Mouse (Mus musculus): ENCODE results near the gene Lhfpl2. TPM values are rescaled to one million over a fixed set of nuclear protein-coding genes. Genes with fewer than 3 reads are reported as not detected.
A peak's percentile ranks its signal among the peaks of the same experiment; 100 is the strongest.

Lhfpl2 gene
- polyA plus RNA-seq, 1 experiment from 2014 or later, result 9.6 TPM

DNA sequence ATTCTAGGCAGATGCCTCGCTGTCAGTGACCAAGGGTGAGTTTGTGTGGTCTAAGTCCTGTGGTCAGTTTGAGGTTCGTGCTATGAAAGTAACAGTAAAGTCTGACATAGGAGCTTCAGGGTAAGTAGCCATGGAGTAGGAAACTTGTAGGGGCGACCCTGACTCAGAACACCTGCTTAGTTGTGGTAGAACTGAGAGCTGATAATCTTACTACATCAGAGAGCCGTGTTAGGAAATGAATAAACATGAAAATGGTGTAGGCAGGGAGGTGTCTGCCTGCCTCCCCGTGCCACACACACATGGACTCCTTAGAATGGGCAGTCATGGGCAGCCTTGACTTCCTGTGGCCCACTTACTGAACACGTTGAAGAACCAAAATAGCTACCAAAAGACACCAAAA lies 96.1 kb downstream of the Lhfpl2 start:
- Histone ChIP-seq H3K4me3 (ENCODE audit: low read depth, low read length) (no peak overlapping the region), H3K9ac (replicated peaks; ENCODE audit: low read depth, low read length) (no peak overlapping the region), H3K4me2 (ENCODE audit: low read depth, low read length) (no peak overlapping the region), H3K27ac (ENCODE audit: low read depth, low read length) (no peak overlapping the region), H3K9me3 (ENCODE audit: control insufficient read depth, low read length) (no peaks in the 10 kb centered on the region), H3K4me1 (ENCODE audit: control insufficient read depth, insufficient read depth, low read length) (no peaks in the 10 kb centered on the region), H3K27me3 (ENCODE audit: control insufficient read depth, insufficient read depth, low read length) (no peaks in the 10 kb centered on the region), H3K36me3 (ENCODE audit: control insufficient read depth, insufficient read depth, low read length) (no peaks in the 10 kb centered on the region)
- WGBS, result 92% methylated on average over 6 of the region's 6 CpGs
- no peak for ATAC-seq (ENCODE audit: low read depth)

GRCm38 (mm10) chr13:94154512-94155296 lies 97.1 kb downstream of the Lhfpl2 start:
- 89% methylated on average over 15 of the region's 15 CpGs for WGBS
- no peak for ATAC-seq (ENCODE audit: low read depth)
- H3K36me3 ChIP-seq (ENCODE audit: control insufficient read depth, insufficient read depth, low read length), result no peaks in the 10 kb centered on the region

GRCm38 (mm10) chr13:94155657-94156429 lies 98.2 kb downstream of the Lhfpl2 start:
- Histone ChIP-seq H3K9me3 (ENCODE audit: control insufficient read depth, low read length) (no peaks in the 10 kb centered on the region), H3K4me2 (ENCODE audit: low read depth, low read length) (no peak overlapping the region), H3K27ac (ENCODE audit: low read depth, low read length) (no peak overlapping the region), H3K9ac (replicated peaks; ENCODE audit: low read depth, low read length) (no peak overlapping the region), H3K27me3 (ENCODE audit: control insufficient read depth, insufficient read depth, low read length) (no peaks in the 10 kb centered on the region), H3K36me3 (ENCODE audit: control insufficient read depth, insufficient read depth, low read length) (no peaks in the 10 kb centered on the region), H3K4me1 (ENCODE audit: control insufficient read depth, insufficient read depth, low read length) (no peaks in the 10 kb centered on the region), H3K4me3 (ENCODE audit: low read depth, low read length) (no peak overlapping the region)
- peak; percentile 77 for ATAC-seq (ENCODE audit: low read depth)
- 53% methylated on average over 9 of the region's 9 CpGs for WGBS

More at GRCm38 (mm10) chr13:94154512-94155296, 97.1 kb downstream of the Lhfpl2 start:
- Histone ChIP-seq H3K9ac (replicated peaks; ENCODE audit: low read depth, low read length) (no peak overlapping the region), H3K27me3 (ENCODE audit: control insufficient read depth, insufficient read depth, low read length) (no peaks in the 10 kb centered on the region), H3K27ac (ENCODE audit: low read depth, low read length) (no peak overlapping the region), H3K4me1 (ENCODE audit: control insufficient read depth, insufficient read depth, low read length) (no peaks in the 10 kb centered on the region), H3K4me2 (ENCODE audit: low read depth, low read length) (no peak overlapping the region), H3K4me3 (ENCODE audit: low read depth, low read length) (no peak overlapping the region), H3K9me3 (ENCODE audit: control insufficient read depth, low read length) (no peaks in the 10 kb centered on the region)

GRCm38 (mm10) chr13:94158864-94159477 lies 101.4 kb downstream of the Lhfpl2 start:
- H3K27me3 ChIP-seq (ENCODE audit: control insufficient read depth, insufficient read depth, low read length), result no peaks in the 10 kb centered on the region
- no peaks in the 10 kb centered on the region for H3K9me3 ChIP-seq (ENCODE audit: control insufficient read depth, low read length)
- no peak overlapping the region for H3K4me3 ChIP-seq (ENCODE audit: low read depth, low read length)
- H3K36me3 ChIP-seq (ENCODE audit: control insufficient read depth, insufficient read depth, low read length), result no peaks in the 10 kb centered on the region
- no peak overlapping the region for H3K4me2 ChIP-seq (ENCODE audit: low read depth, low read length)
- no peak overlapping the region; the same call in 1 of the 2 replicates for H3K9ac ChIP-seq (replicated peaks; ENCODE audit: low read depth, low read length)
- H3K4me1 ChIP-seq (ENCODE audit: control insufficient read depth, insufficient read depth, low read length), result no peaks in the 10 kb centered on the region
- 66% methylated on average over 6 of the region's 6 CpGs for WGBS
- ATAC-seq (ENCODE audit: low read depth), result no peak
- no peak overlapping the region for H3K27ac ChIP-seq (ENCODE audit: low read depth, low read length)

DNA sequence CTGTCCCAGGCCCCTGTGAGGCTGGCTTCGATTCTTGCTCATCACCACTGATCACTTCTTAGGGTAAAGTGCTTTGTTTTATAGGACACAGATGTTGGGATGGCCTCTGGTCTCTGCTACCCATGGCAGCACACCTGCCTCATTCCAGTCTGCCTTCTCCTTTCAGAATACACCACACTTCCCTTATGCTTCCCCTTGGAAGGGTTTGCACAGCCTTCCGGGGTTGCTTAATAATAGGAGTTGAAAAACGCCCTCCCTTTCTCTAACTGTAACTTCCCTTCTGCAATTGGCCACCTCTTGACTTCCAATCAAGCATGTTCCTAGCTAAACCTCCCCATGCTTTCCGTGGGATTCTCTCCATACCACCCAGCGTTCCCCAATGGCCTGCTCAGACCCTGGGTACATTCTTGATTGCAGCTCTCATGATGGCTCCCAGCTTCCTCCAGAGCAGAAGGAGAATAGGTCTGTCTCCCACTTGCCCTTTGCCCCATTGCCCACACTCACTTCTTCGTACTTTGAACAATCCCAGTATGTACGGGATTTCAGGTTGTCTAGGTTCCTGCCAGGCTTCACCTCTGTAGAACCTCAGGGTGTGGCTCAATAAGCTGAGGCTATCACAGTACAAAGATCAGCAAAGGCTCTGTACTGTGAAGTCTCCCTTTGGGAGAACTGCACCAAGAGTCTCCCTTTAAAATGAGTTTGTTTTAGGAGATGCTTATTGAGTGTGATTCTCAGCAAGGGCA lies 102.1 kb downstream of the Lhfpl2 start:
- Histone ChIP-seq H3K36me3 (ENCODE audit: control insufficient read depth, insufficient read depth, low read length) (no peaks in the 10 kb centered on the region), H3K4me1 (ENCODE audit: control insufficient read depth, insufficient read depth, low read length) (no peaks in the 10 kb centered on the region), H3K9ac (replicated peaks; ENCODE audit: low read depth, low read length) (no peak overlapping the region), H3K9me3 (ENCODE audit: control insufficient read depth, low read length) (no peaks in the 10 kb centered on the region), H3K4me2 (ENCODE audit: low read depth, low read length) (no peak overlapping the region), H3K4me3 (ENCODE audit: low read depth, low read length) (no peak overlapping the region), H3K27ac (ENCODE audit: low read depth, low read length) (no peak overlapping the region), H3K27me3 (ENCODE audit: control insufficient read depth, insufficient read depth, low read length) (no peaks in the 10 kb centered on the region)
- 88% methylated on average over 7 of the region's 7 CpGs for WGBS
- ATAC-seq (ENCODE audit: low read depth), result no peak

DNA sequence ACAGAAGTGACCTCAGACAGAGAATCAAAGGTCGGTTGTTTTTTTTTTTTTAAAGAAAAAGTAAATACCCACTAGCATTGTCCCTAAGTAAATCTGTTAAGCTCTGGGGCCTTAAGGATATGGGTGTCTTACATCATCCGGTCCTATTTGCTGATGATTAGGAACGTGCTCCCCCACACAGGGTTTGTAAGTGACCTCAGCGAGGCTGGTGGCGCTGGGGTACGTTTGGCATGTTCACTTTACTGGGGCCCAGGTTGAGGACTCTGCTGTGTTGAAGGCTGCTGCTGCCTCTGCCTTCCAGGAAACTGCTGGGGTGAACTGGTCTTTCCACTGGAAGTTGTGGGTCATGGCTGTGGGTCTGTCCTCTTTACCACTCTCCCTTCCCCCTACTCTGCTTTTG lies 106.9 kb downstream of the Lhfpl2 start:
- Histone ChIP-seq H3K36me3 (ENCODE audit: control insufficient read depth, insufficient read depth, low read length) (no peaks in the 10 kb centered on the region), H3K9ac (replicated peaks; ENCODE audit: low read depth, low read length) (no peak overlapping the region), H3K27me3 (ENCODE audit: control insufficient read depth, insufficient read depth, low read length) (no peaks in the 10 kb centered on the region), H3K27ac (ENCODE audit: low read depth, low read length) (no peak overlapping the region), H3K4me2 (ENCODE audit: low read depth, low read length) (no peak overlapping the region), H3K9me3 (ENCODE audit: control insufficient read depth, low read length) (no peaks in the 10 kb centered on the region), H3K4me1 (ENCODE audit: control insufficient read depth, insufficient read depth, low read length) (no peaks in the 10 kb centered on the region), H3K4me3 (ENCODE audit: low read depth, low read length) (no peak overlapping the region)
- WGBS, result 90% methylated on average over 6 of the region's 6 CpGs
- no peak for ATAC-seq (ENCODE audit: low read depth)

DNA sequence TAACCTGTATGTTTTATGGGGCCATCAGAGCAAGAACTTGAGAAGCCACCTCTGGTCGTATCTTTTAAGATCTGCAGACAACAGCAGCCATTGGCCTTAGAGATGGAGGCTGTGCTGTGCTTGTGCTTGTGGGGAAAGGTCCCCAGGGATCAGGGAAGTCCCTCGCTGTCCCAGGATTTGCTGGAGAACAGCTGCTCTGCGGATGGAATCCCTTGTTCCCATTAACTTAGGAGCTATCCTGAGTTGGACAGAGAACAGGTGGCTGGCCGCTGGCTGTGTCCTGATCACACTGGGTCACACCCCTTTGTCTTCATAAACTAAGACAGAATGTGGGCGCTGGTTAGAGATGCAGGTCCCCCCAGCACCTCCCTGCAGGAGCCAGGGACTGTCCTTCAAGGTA lies 110.7 kb downstream of the Lhfpl2 start:
- H3K4me3 ChIP-seq (ENCODE audit: low read depth, low read length), result no peak overlapping the region
- no peaks in the 10 kb centered on the region for H3K36me3 ChIP-seq (ENCODE audit: control insufficient read depth, insufficient read depth, low read length)
- no peaks in the 10 kb centered on the region for H3K4me1 ChIP-seq (ENCODE audit: control insufficient read depth, insufficient read depth, low read length)
- 79% methylated on average over 5 of the region's 5 CpGs for WGBS
- no peaks in the 10 kb centered on the region for H3K9me3 ChIP-seq (ENCODE audit: control insufficient read depth, low read length)
- H3K9ac ChIP-seq (replicated peaks; ENCODE audit: low read depth, low read length), result no peak overlapping the region
- no peaks in the 10 kb centered on the region for H3K27me3 ChIP-seq (ENCODE audit: control insufficient read depth, insufficient read depth, low read length)
- no peak overlapping the region for H3K27ac ChIP-seq (ENCODE audit: low read depth, low read length)
- no peak for ATAC-seq (ENCODE audit: low read depth)
- H3K4me2 ChIP-seq (ENCODE audit: low read depth, low read length), result no peak overlapping the region

- ATAC-seq (ENCODE audit: low read depth), result no peak
- Histone ChIP-seq H3K27me3 (ENCODE audit: control insufficient read depth, insufficient read depth, low read length) (peaks cover 3% of the 10 kb centered on the region; the same call in 1 of the 2 replicates), H3K9ac (replicated peaks; ENCODE audit: low read depth, low read length) (no peak overlapping the region), H3K9me3 (ENCODE audit: control insufficient read depth, low read length) (no peaks in the 10 kb centered on the region), H3K4me1 (ENCODE audit: control insufficient read depth, insufficient read depth, low read length) (no peaks in the 10 kb centered on the region), H3K4me3 (ENCODE audit: low read depth, low read length) (no peak overlapping the region), H3K36me3 (ENCODE audit: control insufficient read depth, insufficient read depth, low read length) (no peaks in the 10 kb centered on the region), H3K27ac (ENCODE audit: low read depth, low read length) (no peak overlapping the region), H3K4me2 (ENCODE audit: low read depth, low read length) (no peak overlapping the region)
- 66% methylated on average over 6 of the region's 6 CpGs for WGBS
These were observed 111.8 kb downstream of the Lhfpl2 start for GRCm38 (mm10) chr13:94169325-94169916.

Data from neural tube, embryonic 14.5 days (tissue).